Mouse (Mus musculus) lung, postnatal 0 days (tissue): ENCODE measurements around the gene 4930407I10Rik.

ENCODE experiments used
- CTCF ChIP-seq: IDR thresholded peaks from 2 replicates; pipeline ENCODE4 v1.5.1; 2016; ENCODE audit warnings: antibody characterized with exemption, mild to moderate bottlenecking
- EP300 ChIP-seq: IDR thresholded peaks from 2 replicates; pipeline ENCODE4 v1.6.1; 2016; ENCODE audit warnings: antibody characterized with exemption, mild to moderate bottlenecking, control low read depth

- TF ChIP-seq CTCF, result no peak
- TF ChIP-seq EP300, result peak; percentile 42; the same call in 1 of the 2 replicates
Observed at GRCm38 (mm10) chr15:82019288-82019687, 39.7 kb upstream of the 4930407I10Rik start.
